Mouse (Mus musculus) cerebellum, postnatal 4 days (tissue): ENCODE results near the gene Vmn1r124.
"Not testable (repeated sequence)": the region's sequence is repeated elsewhere in the genome, so short reads cannot be mapped to it uniquely, and the experiment has no call there.

Experiments used
- DNase-seq, 2 experiments: peaks; one replicate each; pipeline ENCODE4 v3.0.0; 2022; ENCODE audit warnings: low spot score in 2 of 2, mixed read lengths in 1 of 2

The Vmn1r124 gene

GRCm38 (mm10) chr7:21260517-21260916 lies at the start of gene Vmn1r124:
Gene Vmn1r124, minus strand, starts transcription at chr7:21260617.
- DNase-seq, result not testable (repeated sequence)

- DNase-seq, result not testable (repeated sequence)
Observed at GRCm38 (mm10) chr7:21301367-21301766, 41.0 kb upstream of the Vmn1r124 start, which contains the start of gene Vmn1r126. Gene Vmn1r126, minus strand, starts transcription at chr7:21301467.

GRCm38 (mm10) chr7:21271879-21272278 lies 11.5 kb upstream of the Vmn1r124 start, which contains the start of gene Vmn1r125:
Gene Vmn1r125, plus strand, starts transcription at chr7:21272179.
- not testable (repeated sequence) for DNase-seq
